9 mouse cellular contexts compared by ENCODE assay signal in the genomic region with DNA sequence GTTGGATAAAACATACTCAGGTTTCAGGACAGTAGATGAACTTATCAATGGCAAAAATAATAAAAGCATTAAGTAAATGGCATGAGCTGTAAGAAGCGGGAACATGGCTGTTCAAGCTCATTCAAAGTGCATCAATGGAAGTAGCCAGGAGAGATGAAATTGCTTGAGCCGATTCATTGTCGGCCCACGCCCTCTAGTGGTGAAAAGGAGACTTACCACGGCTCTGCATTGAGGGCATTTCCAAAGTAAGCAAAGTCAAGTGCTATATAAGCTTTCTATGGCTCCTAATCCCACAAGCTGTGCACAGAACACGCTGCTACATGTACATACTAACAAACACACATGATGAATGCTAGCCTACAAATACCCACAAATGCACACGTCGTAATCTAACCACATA. TPM values are rescaled to one million over a fixed set of nuclear protein-coding genes. Genes with fewer than 3 reads are reported as not detected.
A peak's percentile ranks its signal among the peaks of the same experiment; 100 is the strongest.
DNase-seq lines count a peak whose midpoint lies in the region; ATAC-seq and TF ChIP-seq lines count a peak whose summit lies in the region.
"Had no signal": no experiment of that assay in that cellular context is flagged by ENCODE, and none has a peak within 500 bp of the region (broad histone marks: within the 10 kb centered on the region; RNA-seq: fewer than 3 reads in every experiment).

No protein-coding gene starts in this region.

- no peaks in the 10 kb centered on the region for H3K9me3 ChIP-seq in ES-E14 (ENCODE audit: control insufficient read depth, insufficient read depth, low read depth, low read length)
- H3K9me3 ChIP-seq in forebrain, embryonic 12.5 days: no peaks in the 10 kb centered on the region
- no peaks in the 10 kb centered on the region for H3K9me3 ChIP-seq in hindbrain, embryonic 10.5 days
- H3K9me3 ChIP-seq: limb, embryonic 15.5 days had no signal

- peaks cover 7% of the 10 kb centered on the region; the same call in 1 of the 2 replicates for H3K27me3 ChIP-seq in forebrain, embryonic 12.5 days
- H3K27me3 ChIP-seq in hindbrain, embryonic 10.5 days (ENCODE audit: insufficient read depth, poor library complexity, severe bottlenecking): no peaks in the 10 kb centered on the region

- H3K4me1 ChIP-seq in ES-E14 (ENCODE audit: control insufficient read depth in 2 of 2, insufficient read depth in 2 of 2, low read length in 2 of 2, poor library complexity in 1 of 2): no peaks in the 10 kb centered on the region
- no peaks in the 10 kb centered on the region for H3K4me1 ChIP-seq in forebrain, embryonic 12.5 days
- H3K4me1 ChIP-seq in hindbrain, embryonic 10.5 days (replicated peaks): no peaks in the 10 kb centered on the region
- H3K4me1 ChIP-seq: limb, embryonic 15.5 days had no signal

- no peaks in the 10 kb centered on the region for H3K36me3 ChIP-seq in ES-E14 (ENCODE audit: control insufficient read depth, insufficient read depth, low read length, poor library complexity, severe bottlenecking)
- no peaks in the 10 kb centered on the region for H3K36me3 ChIP-seq in forebrain, embryonic 12.5 days (replicated peaks)
- H3K36me3 ChIP-seq in hindbrain, embryonic 10.5 days: no peaks in the 10 kb centered on the region
- H3K36me3 ChIP-seq: limb, embryonic 15.5 days had no signal

- no peak overlapping the region for H3K27ac ChIP-seq in ES-E14 (ENCODE audit: insufficient read depth, low read depth, low read length, poor library complexity, severe bottlenecking)
- H3K27ac ChIP-seq in forebrain, embryonic 12.5 days: no peak overlapping the region
- H3K27ac ChIP-seq in hindbrain, embryonic 10.5 days: no peak overlapping the region
- H3K27ac ChIP-seq: limb, embryonic 15.5 days had no signal

- H3K4me3 ChIP-seq in ES-E14 (ENCODE audit: insufficient read depth in 1 of 2, low read depth in 1 of 2, low read length in 2 of 2, poor library complexity in 1 of 2, severe bottlenecking in 1 of 2): no peak overlapping the region
- no peak overlapping the region for H3K4me3 ChIP-seq in forebrain, embryonic 12.5 days (replicated peaks)
- no peak overlapping the region for H3K4me3 ChIP-seq in hindbrain, embryonic 10.5 days
- H3K4me3 ChIP-seq: limb, embryonic 15.5 days had no signal

- no peak overlapping the region for H3K9ac ChIP-seq in ES-E14 (ENCODE audit: insufficient read depth, low read depth, low read length, poor library complexity, severe bottlenecking)
- H3K9ac ChIP-seq in forebrain, embryonic 12.5 days: no peak overlapping the region
- H3K9ac ChIP-seq: limb, embryonic 15.5 days had no signal

- in situ Hi-C loops in ES-E14 (cut with MboI; ENCODE audit: low sequenced_read_pairs in 2 of 2, unreplicated experiment in 2 of 2): no loop called here

- 16% methylated on average over 8 of the region's 8 CpGs for WGBS in forebrain, embryonic 12.5 days
- 22% methylated on average over 8 of the region's 8 CpGs for whole genome bisulfite sequencing in hindbrain, embryonic 10.5 days

- no peak overlapping the region for H3K4me2 ChIP-seq in forebrain, embryonic 12.5 days
- H3K4me2 ChIP-seq: limb, embryonic 15.5 days had no signal

- peak; percentile 58 for ATAC-seq in forebrain, embryonic 12.5 days (ENCODE audit: low FRiP score)
- ATAC-seq in megakaryocyte, adult 5-6 weeks (ENCODE audit: poor library complexity, severe bottlenecking): peak; percentile 87

- DNase-seq in ES-E14 (ENCODE audit: low read depth, low spot score): peak; percentile 35
- DNase-seq in brain, embryonic 18.5 days (ENCODE audit: low read depth, low spot score): peak; percentile 56
- DNase-seq in hindbrain, embryonic 10.5 days (ENCODE audit: low spot score): peak; percentile 79
- peak; percentile 81 to 85 for DNase-seq in layer of hippocampus, postnatal 10 days (ENCODE audit: low spot score in 2 of 2)
- peak; percentile 74 for DNase-seq in right cerebral cortex, adult 18-20 months
- peak; percentile 36 for DNase-seq in urinary bladder, postnatal 10 days (ENCODE audit: low spot score)

TF ChIP-seq in ES-E14, 5 proteins besides CTCF, POLR2A, EP300 and RAD21:
- no peak for TF ChIP-seq CHD2 (IDR thresholded peaks at IDR 0.05; ENCODE audit: low read depth, low read length)
- TF ChIP-seq ZC3H11A (IDR thresholded peaks at IDR 0.05; ENCODE audit: borderline replicate concordance, low read depth, low read length): 0 out of 2 replicates have a peak, but pooled peaks have one; percentile 48
- TF ChIP-seq HCFC1 (IDR thresholded peaks at IDR 0.05; ENCODE audit: borderline replicate concordance, insufficient read depth, low read length): no peak

RNA-seq across cellular contexts. Expression of a gene that starts 53.6 kb away (rescaled TPM):
- 16.1 and 19.5 TPM in 2 replicates for total RNA-seq in ES-E14 (2012; rRNA removed)
- polyA plus RNA-seq in forebrain, embryonic 12.5 days (2016; fragmentation: Nextera tagmentation; extraction: Ambion mirVana): 2.3 and 3.6 TPM in 2 replicates
- 1.7 and 2.0 TPM in 2 replicates for polyA plus RNA-seq in hindbrain, embryonic 10.5 days (2016; fragmentation: Nextera tagmentation; extraction: Ambion mirVana)
- 10 to 100 TPM; 68.7 to 73.4 TPM for total RNA-seq in layer of hippocampus, postnatal 10 days (2021)
- 0.36 TPM in 1 of 2 replicates, not detected in the other for total RNA-seq in megakaryocyte, adult 5-6 weeks (2015)
- not detected in 2 replicates for total RNA-seq in megakaryocyte, adult 5-6 weeks (2017)

Comparison
In these comparisons a context has a peak if more than half of its experiments do, and no peak if none do; other contexts are left out.
1. RNA of a gene that starts 53.6 kb away (total RNA-seq): 68.7 to 73.4 TPM in layer of hippocampus, postnatal 10 days and 16.1 to 19.5 TPM in ES-E14; 0.36 TPM in megakaryocyte, adult 5-6 weeks; every median in the first group is over 10 times any median in the second.
2. Peak in every context shown above with its lines, with median percentiles within 50 percentile points of each other: DNase-seq.